ENCODE assay signal across 24 mouse cellular contexts in the genomic region with DNA sequence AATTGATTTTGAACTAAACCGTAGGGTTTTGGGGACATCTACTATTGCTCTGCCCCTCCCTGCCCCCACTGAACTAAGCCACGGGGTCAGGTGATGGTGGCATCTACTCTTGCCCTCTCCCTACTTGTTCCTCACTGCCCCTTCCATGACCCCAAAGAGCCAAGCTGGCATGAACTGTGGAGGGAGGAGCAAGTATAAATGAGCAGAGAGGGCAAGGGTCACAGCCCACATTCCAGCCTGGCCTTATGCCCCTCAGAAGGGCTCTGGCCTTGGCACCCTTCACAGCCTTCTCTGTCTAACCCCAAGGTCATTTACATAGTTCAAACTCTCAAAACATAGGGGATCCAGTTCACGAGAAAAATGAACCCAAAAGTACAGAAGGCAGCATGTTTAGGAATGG.
"Had no signal": no experiment of that assay in that cellular context is flagged by ENCODE, and none has a peak within 500 bp of the region (broad histone marks: within the 10 kb centered on the region; RNA-seq: fewer than 3 reads in every experiment).

No protein-coding gene starts in this region.

- H3K27me3 ChIP-seq: heart, embryonic 12.5 days; hindbrain, embryonic 12.5 days; intestine, embryonic 15.5 days; limb, embryonic 13.5 days; limb, embryonic 15.5 days; liver, embryonic 12.5 days had no signal

- H3K4me2 ChIP-seq: heart, embryonic 12.5 days; hindbrain, embryonic 12.5 days; hindbrain, embryonic 14.5 days; intestine, embryonic 15.5 days; limb, embryonic 13.5 days; limb, embryonic 15.5 days; liver, embryonic 12.5 days had no signal

- H3K4me3 ChIP-seq: gastrocnemius, adult 2 months; heart, embryonic 10.5 days; heart, embryonic 12.5 days; hindbrain, embryonic 10.5 days; hindbrain, embryonic 12.5 days; intestine, embryonic 15.5 days; limb, embryonic 13.5 days; limb, embryonic 15.5 days; liver, embryonic 12.5 days had no signal

- H3K36me3 ChIP-seq: heart, embryonic 10.5 days; heart, embryonic 12.5 days; hindbrain, embryonic 10.5 days; hindbrain, embryonic 12.5 days; intestine, embryonic 15.5 days; limb, embryonic 13.5 days; limb, embryonic 15.5 days; liver, embryonic 12.5 days had no signal

- ATAC-seq: forebrain, embryonic 16.5 days; hindbrain, embryonic 16.5 days; inflammation-experienced regulatory T-cells, adult 6 months; intestine, embryonic 15.5 days; intestine, postnatal 0 days; liver, embryonic 12.5 days had no signal

- H3K27ac ChIP-seq: gastrocnemius, adult 2 months; heart, embryonic 10.5 days; hindbrain, embryonic 10.5 days; hindbrain, embryonic 12.5 days; hindbrain, embryonic 14.5 days; intestine, embryonic 15.5 days; limb, embryonic 13.5 days; limb, embryonic 15.5 days; liver, embryonic 12.5 days; liver, embryonic 14.5 days had no signal

- H3K9me3 ChIP-seq: heart, embryonic 10.5 days; heart, embryonic 12.5 days; hindbrain, embryonic 10.5 days; hindbrain, embryonic 12.5 days; intestine, embryonic 15.5 days; limb, embryonic 13.5 days; limb, embryonic 15.5 days; liver, embryonic 12.5 days had no signal

- H3K4me1 ChIP-seq: hindbrain, embryonic 12.5 days; intestine, embryonic 15.5 days; limb, embryonic 13.5 days; limb, embryonic 15.5 days had no signal

- H3K9ac ChIP-seq: heart, embryonic 12.5 days; hindbrain, embryonic 12.5 days; hindbrain, embryonic 14.5 days; intestine, embryonic 15.5 days; limb, embryonic 13.5 days; limb, embryonic 15.5 days; liver, embryonic 12.5 days; liver, embryonic 14.5 days had no signal

- DNase-seq: gastrocnemius, adult 2 months; gastrocnemius, postnatal 10 days; gastrocnemius, postnatal 25 days; heart, adult 18-20 months; heart, postnatal 10 days; heart, postnatal 4 days; layer of hippocampus, adult 9-11 months; layer of hippocampus, postnatal 36 days; left cerebral cortex, postnatal 4 days; lung, adult 18-20 months had no signal
